ENCODE assay signal across 9 mouse cellular contexts in the genomic region with DNA sequence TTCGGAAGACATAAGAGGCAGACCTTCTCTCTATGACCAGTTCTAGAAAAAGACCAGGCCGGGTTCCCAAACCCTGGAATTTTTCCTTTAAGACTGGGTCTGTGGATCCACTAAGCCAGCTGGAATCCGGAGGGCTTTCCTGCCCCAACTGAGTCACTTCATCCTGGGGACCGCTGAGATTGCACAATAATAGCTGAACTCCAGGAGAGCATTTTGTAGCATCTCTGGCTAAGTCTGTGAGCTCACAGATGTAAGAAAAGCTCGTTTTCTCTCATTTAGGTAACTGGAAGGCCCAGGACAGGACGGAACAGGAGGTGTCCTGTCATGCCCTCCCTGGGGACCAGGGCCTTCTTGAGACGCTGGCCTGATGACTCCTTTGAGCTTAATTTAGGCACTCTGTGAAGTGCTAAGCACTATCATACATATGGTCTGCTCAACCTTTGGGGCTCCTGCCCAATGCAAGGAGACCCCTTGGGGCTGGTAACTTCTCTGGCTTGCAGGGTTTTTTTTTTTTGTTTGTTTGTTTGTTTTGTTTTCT. TPM values are rescaled to one million over a fixed set of nuclear protein-coding genes. Genes with fewer than 3 reads are reported as not detected.
A peak's percentile ranks its signal among the peaks of the same experiment; 100 is the strongest.
DNase-seq lines count a peak whose midpoint lies in the region; ATAC-seq and TF ChIP-seq lines count a peak whose summit lies in the region.
"Had no signal": no experiment of that assay in that cellular context is flagged by ENCODE, and none has a peak within 500 bp of the region (broad histone marks: within the 10 kb centered on the region; RNA-seq: fewer than 3 reads in every experiment).

No protein-coding gene starts in this region.

- no peaks in the 10 kb centered on the region for H3K79me2 ChIP-seq in heart, adult 2 months (replicated peaks; ENCODE audit: control insufficient read depth, insufficient read depth, low read length)

- TF ChIP-seq EP300 in ES-Bruce4 (IDR thresholded peaks at IDR 0.05; ENCODE audit: insufficient read depth, low read depth, low read length), result no peak
- 0 out of 2 replicates have a peak, but pooled peaks have one; percentile 12 for TF ChIP-seq EP300 in heart, adult 2 months (IDR thresholded peaks at IDR 0.05; ENCODE audit: insufficient read depth, low read depth, low read length)
- TF ChIP-seq EP300 in liver, embryonic 14.5 days (IDR thresholded peaks at IDR 0.05; ENCODE audit: low read depth), result no peak

- no peak overlapping the region for H3K9ac ChIP-seq in intestine, embryonic 14.5 days (ENCODE audit: low read length)
- H3K9ac ChIP-seq in intestine, postnatal 0 days (ENCODE audit: low read depth, low read length), result no peak overlapping the region
- H3K9ac ChIP-seq in ES-Bruce4 (ENCODE audit: low read depth, poor library complexity, severe bottlenecking), result no peak overlapping the region
- no peak overlapping the region for H3K9ac ChIP-seq in heart, adult 2 months (ENCODE audit: low read depth, low read length)
- H3K9ac ChIP-seq in liver, embryonic 14.5 days (replicated peaks), result 0 out of 2 replicates have a peak overlapping the region, but pooled peaks have one; percentile 38

- 36% methylated on average over 7 of the region's 7 CpGs for WGBS in intestine, embryonic 14.5 days
- WGBS in intestine, postnatal 0 days, result 30% methylated on average over 7 of the region's 7 CpGs
- WGBS in heart, adult 2 months, result 26% methylated on average over 7 of the region's 7 CpGs
- 11% methylated on average over 7 of the region's 7 CpGs for WGBS in liver, embryonic 14.5 days (ENCODE audit: insufficient replicate concordance)

- H3K27me3 ChIP-seq in intestine, embryonic 14.5 days (replicated peaks; ENCODE audit: control insufficient read depth, insufficient read depth, low read length), result no peaks in the 10 kb centered on the region
- H3K27me3 ChIP-seq in intestine, postnatal 0 days (replicated peaks; ENCODE audit: control insufficient read depth, insufficient read depth, low read length), result no peaks in the 10 kb centered on the region
- H3K27me3 ChIP-seq in ES-Bruce4 (ENCODE audit: control insufficient read depth, insufficient read depth, low read length, poor library complexity, severe bottlenecking), result no peaks in the 10 kb centered on the region
- no peaks in the 10 kb centered on the region for H3K27me3 ChIP-seq in heart, adult 2 months (ENCODE audit: control insufficient read depth, insufficient read depth, low read length)
- no peaks in the 10 kb centered on the region for H3K27me3 ChIP-seq in liver, embryonic 14.5 days (ENCODE audit: control insufficient read depth, insufficient read depth, low read length)

- H3K27ac ChIP-seq in intestine, embryonic 14.5 days (ENCODE audit: low read depth), result no peak overlapping the region
- no peak overlapping the region; the same call in 1 of the 2 replicates for H3K27ac ChIP-seq in intestine, postnatal 0 days (ENCODE audit: low read depth, low read length)
- H3K27ac ChIP-seq in ES-Bruce4 (ENCODE audit: insufficient read depth, low read length), result peak overlapping the region; percentile 70
- H3K27ac ChIP-seq in heart, adult 2 months, result peak overlapping the region; percentile 75
- peak overlapping the region; percentile 12 for H3K27ac ChIP-seq in liver, embryonic 14.5 days

- intact Hi-C loops in heart, adult 2 months (cut with DNase I), result no loop called here

- no peaks in the 10 kb centered on the region for H3K9me3 ChIP-seq in intestine, embryonic 14.5 days (ENCODE audit: control insufficient read depth, low read length)
- no peaks in the 10 kb centered on the region for H3K9me3 ChIP-seq in intestine, postnatal 0 days (ENCODE audit: control insufficient read depth)
- no peaks in the 10 kb centered on the region for H3K9me3 ChIP-seq in ES-Bruce4 (replicated peaks; ENCODE audit: control insufficient read depth, insufficient read depth, low read length, poor library complexity, severe bottlenecking)
- no peaks in the 10 kb centered on the region for H3K9me3 ChIP-seq in liver, embryonic 14.5 days (ENCODE audit: control insufficient read depth, low read length)

- H3K4me2 ChIP-seq in intestine, embryonic 14.5 days (ENCODE audit: low read length), result peak overlapping the region; percentile 47; the same call in 1 of the 2 replicates
- no peak overlapping the region for H3K4me2 ChIP-seq in intestine, postnatal 0 days (replicated peaks; ENCODE audit: low read depth)
- peak overlapping the region; percentile 71 for H3K4me2 ChIP-seq in liver, embryonic 14.5 days (ENCODE audit: low read depth)

- H3K4me3 ChIP-seq in intestine, embryonic 14.5 days (ENCODE audit: low read depth, low read length), result no peak overlapping the region
- no peak overlapping the region for H3K4me3 ChIP-seq in intestine, postnatal 0 days (ENCODE audit: low read depth, low read length)
- no peak overlapping the region for H3K4me3 ChIP-seq in ES-Bruce4 (ENCODE audit: low read depth, low read length)
- no peak overlapping the region for H3K4me3 ChIP-seq in heart, adult 2 months
- H3K4me3 ChIP-seq in liver, embryonic 14.5 days (ENCODE audit: insufficient read depth in 1 of 2, low read depth in 2 of 2, low read length in 2 of 2), result peak overlapping the region; percentile 31 to 38; a peak in 3 of 4 replicates

- no peak for DNase-seq in intestine, embryonic 14.5 days (ENCODE audit: low spot score)
- DNase-seq in heart, adult 2 months, result peak; percentile 55 to 67
- DNase-seq in liver, embryonic 14.5 days (ENCODE audit: low read depth in 3 of 3, low spot score in 3 of 3), result no peak
- DNase-seq in ovary, postnatal 14 days (ENCODE audit: low spot score), result no peak
- no peak for DNase-seq in right cerebral cortex, postnatal 36 days (ENCODE audit: low spot score in 2 of 2)

- ATAC-seq in intestine, embryonic 14.5 days (replicated peaks; ENCODE audit: low FRiP score, low TSS enrichment, low read depth), result no peak
- ATAC-seq in intestine, postnatal 0 days, result no peak
- no peak for ATAC-seq in liver, embryonic 14.5 days (ENCODE audit: insufficient read depth)
- ATAC-seq in inflammation-experienced regulatory T-cells, adult 6 months, result no peak

- H3K4me1 ChIP-seq in intestine, embryonic 14.5 days (replicated peaks; ENCODE audit: control insufficient read depth, insufficient read depth, low read length), result peaks cover 23% of the 10 kb centered on the region
- peaks cover 10% of the 10 kb centered on the region; the same call in 1 of the 2 replicates for H3K4me1 ChIP-seq in intestine, postnatal 0 days (replicated peaks; ENCODE audit: control insufficient read depth, insufficient read depth, low read length)
- peaks cover 13% of the 10 kb centered on the region for H3K4me1 ChIP-seq in ES-Bruce4 (ENCODE audit: control insufficient read depth, insufficient read depth, low read length)
- peaks cover 37% of the 10 kb centered on the region for H3K4me1 ChIP-seq in heart, adult 2 months (ENCODE audit: control insufficient read depth, insufficient read depth, low read length)
- peaks cover 59 to 70% of the 10 kb centered on the region in 2 experiments for H3K4me1 ChIP-seq in liver, embryonic 14.5 days (replicated peaks; ENCODE audit: control insufficient read depth in 2 of 2, insufficient read depth in 2 of 2, low read length in 1 of 2)

- no peak for TF ChIP-seq POLR2A in ES-Bruce4 (IDR thresholded peaks at IDR 0.05; ENCODE audit: insufficient read depth, low read length)
- no peak for TF ChIP-seq POLR2A in heart, adult 2 months (IDR thresholded peaks at IDR 0.05; ENCODE audit: insufficient read depth, low read depth, low read length)

- TF ChIP-seq CTCF in intestine, postnatal 0 days (IDR thresholded peaks at IDR 0.05; ENCODE audit: low read depth), result no peak
- no peak for TF ChIP-seq CTCF in ES-Bruce4 (IDR thresholded peaks at IDR 0.05; ENCODE audit: low read depth, low read length)
- no peak for TF ChIP-seq CTCF in heart, adult 2 months (IDR thresholded peaks at IDR 0.05)
- TF ChIP-seq CTCF in liver, embryonic 14.5 days (IDR thresholded peaks at IDR 0.05; ENCODE audit: low read depth), result no peak

- no peaks in the 10 kb centered on the region for H3K36me3 ChIP-seq in intestine, embryonic 14.5 days (ENCODE audit: control insufficient read depth, insufficient read depth, low read length)
- H3K36me3 ChIP-seq in intestine, postnatal 0 days (ENCODE audit: control insufficient read depth, insufficient read depth), result no peaks in the 10 kb centered on the region
- H3K36me3 ChIP-seq in ES-Bruce4 (ENCODE audit: control insufficient read depth, insufficient read depth, low read length, poor library complexity, severe bottlenecking), result no peaks in the 10 kb centered on the region
- peaks cover 10% of the 10 kb centered on the region; the same call in 1 of the 2 replicates for H3K36me3 ChIP-seq in heart, adult 2 months (ENCODE audit: control insufficient read depth, insufficient read depth, low read length)
- H3K36me3 ChIP-seq in liver, embryonic 14.5 days (replicated peaks; ENCODE audit: control insufficient read depth, insufficient read depth, low read depth), result no peaks in the 10 kb centered on the region

RNA-seq across cellular contexts. Expression of a gene that starts 16.6 kb away (rescaled TPM):
- 5.0 and 5.1 TPM in 2 replicates for polyA plus RNA-seq in intestine, embryonic 14.5 days (2014; fragmentation: Nextera tagmentation; extraction: Ambion mirVana)
- 3.3 and 3.4 TPM in 2 replicates for polyA plus RNA-seq in intestine, postnatal 0 days (2015; fragmentation: Nextera tagmentation; extraction: Ambion mirVana)
- 8.4 and 11.7 TPM in 2 replicates for polyA plus RNA-seq in ES-Bruce4 (2011; ENCODE audit: insufficient read depth, insufficient read length, low read depth, missing spikeins)
- 1 to 10 TPM; 7.0 to 7.2 TPM for total RNA-seq in heart, adult 2 months (2021)
- polyA plus RNA-seq in heart, adult 2 months (2012; rRNA removed), result 2.9 and 3.0 TPM in 2 replicates
- polyA plus RNA-seq in liver, embryonic 14.5 days (2012; rRNA removed), result 1.6 and 2.3 TPM in 2 replicates
- polyA plus RNA-seq in liver, embryonic 14.5 days (2014; fragmentation: Nextera tagmentation; extraction: Ambion mirVana), result 6.1 and 6.4 TPM in 2 replicates
- 100 to 1,000 TPM in 1 of 3 experiments, 10 to 100 TPM in 2; 67.1 to 113 (median 95.6) TPM for polyA plus RNA-seq in inflammation-experienced regulatory T-cells, adult 6 months (2017; shearing (Covaris generic))

RNA-seq across cellular contexts. Expression of a gene that starts 55.3 kb away (rescaled TPM):
- 315 and 426 TPM in 2 replicates for polyA plus RNA-seq in intestine, embryonic 14.5 days (2014; fragmentation: Nextera tagmentation; extraction: Ambion mirVana)
- 2,043 and 2,206 TPM in 2 replicates for polyA plus RNA-seq in intestine, postnatal 0 days (2015; fragmentation: Nextera tagmentation; extraction: Ambion mirVana)
- not detected in 2 replicates for polyA plus RNA-seq in ES-Bruce4 (2011; ENCODE audit: insufficient read depth, insufficient read length, low read depth, missing spikeins)
- not detected for total RNA-seq in heart, adult 2 months (2021)
- polyA plus RNA-seq in heart, adult 2 months (2012; rRNA removed), result 0.39 TPM in 1 of 2 replicates, not detected in the other
- polyA plus RNA-seq in liver, embryonic 14.5 days (2012; rRNA removed), result 10.1 and 16.8 TPM in 2 replicates
- polyA plus RNA-seq in liver, embryonic 14.5 days (2014; fragmentation: Nextera tagmentation; extraction: Ambion mirVana), result 27.4 and 27.6 TPM in 2 replicates
- not detected for polyA plus RNA-seq in inflammation-experienced regulatory T-cells, adult 6 months (2017; shearing (Covaris generic))
- total RNA-seq: left cerebral cortex, postnatal 25 days had no signal

Comparison
In these comparisons a context has a peak if more than half of its experiments do, and no peak if none do; other contexts are left out.
1. DNase-seq: peak in heart, adult 2 months (2 of 2); none in intestine, embryonic 14.5 days (single experiment), liver, embryonic 14.5 days (0 of 3), ovary, postnatal 14 days (single experiment) and right cerebral cortex, postnatal 36 days (0 of 2).
2. H3K27ac ChIP-seq: peak in ES-Bruce4 (single experiment), heart, adult 2 months (single experiment) and liver, embryonic 14.5 days (single experiment); none in intestine, embryonic 14.5 days (single experiment) and intestine, postnatal 0 days (single experiment).
3. H3K4me3 ChIP-seq: peak in liver, embryonic 14.5 days (2 of 2); none in intestine, embryonic 14.5 days (single experiment), intestine, postnatal 0 days (single experiment), ES-Bruce4 (single experiment) and heart, adult 2 months (single experiment).
4. RNA of a gene that starts 55.3 kb away (polyA plus RNA-seq): 2,043 to 2,206 TPM in intestine, postnatal 0 days and 315 to 426 TPM in intestine, embryonic 14.5 days; 10.1 to 27.6 TPM in liver, embryonic 14.5 days, 0.39 TPM in heart, adult 2 months, not detected in ES-Bruce4 and not detected in inflammation-experienced regulatory T-cells, adult 6 months; every median in the first group is over 10 times any median in the second.